In genomic region chr6:120301137-120301536, GRCm38 (mm10) we compare ENCODE assay signal across 9 mouse cellular contexts. TPM values are rescaled to one million over a fixed set of nuclear protein-coding genes. Genes with fewer than 3 reads are reported as not detected.
A peak's percentile ranks its signal among the peaks of the same experiment; 100 is the strongest.
DNase-seq lines count a peak whose midpoint lies in the region; ATAC-seq and TF ChIP-seq lines count a peak whose summit lies in the region.
"Had no signal": no experiment of that assay in that cellular context is flagged by ENCODE, and none has a peak within 500 bp of the region (broad histone marks: within the 10 kb centered on the region; RNA-seq: fewer than 3 reads in every experiment).

No protein-coding gene starts in this region.

- intact Hi-C loops in heart, adult 2 months (cut with DNase I): loop anchor here (1.0 kb wide), 1 partner anchor 79 kb away; no protein-coding TSS in a partner anchor
- intact Hi-C loops in left cerebral cortex, postnatal 14 days (cut with DNase I): loop anchor here (10.0 kb wide), 1 partner anchor 296 kb away; no protein-coding TSS in a partner anchor

- H3K4me3 ChIP-seq in heart, adult 2 months: no peak overlapping the region
- H3K4me3 ChIP-seq in intestine, postnatal 0 days (ENCODE audit: low read depth, low read length): no peak overlapping the region

- 0 out of 2 replicates have a peak, but pooled peaks cover 3% of the 10 kb centered on the region for H3K27me3 ChIP-seq in heart, adult 2 months (ENCODE audit: control insufficient read depth, insufficient read depth, low read length)
- H3K27me3 ChIP-seq in intestine, postnatal 0 days (replicated peaks; ENCODE audit: control insufficient read depth, insufficient read depth, low read length): no peaks in the 10 kb centered on the region

- DNase-seq in heart, adult 2 months: peak in 1 of 2 experiments; percentile 22
- DNase-seq in heart, adult 8-10 months (ENCODE audit: low spot score): no peak
- DNase-seq in MN1 (ENCODE audit: low spot score): peak; percentile 61
- DNase-seq in embryo, embryonic 9.5 days (ENCODE audit: extremely low spot score): peak; percentile 41
- peak; percentile 62 to 68 for DNase-seq in left cerebral cortex, postnatal 14 days (ENCODE audit: low spot score in 2 of 2)
- DNase-seq in retina, postnatal 1 day: peak; percentile 66

- no peaks in the 10 kb centered on the region for H3K79me2 ChIP-seq in heart, adult 2 months (replicated peaks; ENCODE audit: control insufficient read depth, insufficient read depth, low read length)

- H3K36me3 ChIP-seq in heart, adult 2 months (ENCODE audit: control insufficient read depth, insufficient read depth, low read length): no peaks in the 10 kb centered on the region
- H3K36me3 ChIP-seq in intestine, postnatal 0 days (ENCODE audit: control insufficient read depth, insufficient read depth): no peaks in the 10 kb centered on the region

- H3K4me1 ChIP-seq in heart, adult 2 months (ENCODE audit: control insufficient read depth, insufficient read depth, low read length): no peaks in the 10 kb centered on the region
- no peaks in the 10 kb centered on the region for H3K4me1 ChIP-seq in intestine, postnatal 0 days (replicated peaks; ENCODE audit: control insufficient read depth, insufficient read depth, low read length)

- no peak overlapping the region for H3K4me2 ChIP-seq in intestine, postnatal 0 days (replicated peaks; ENCODE audit: low read depth)

- no peak overlapping the region for H3K27ac ChIP-seq in heart, adult 2 months
- no peak overlapping the region for H3K27ac ChIP-seq in intestine, postnatal 0 days (ENCODE audit: low read depth, low read length)

- TF ChIP-seq CTCF in heart, adult 2 months (IDR thresholded peaks at IDR 0.05): peak; percentile 69
- peak; percentile 84 for TF ChIP-seq CTCF in intestine, postnatal 0 days (IDR thresholded peaks at IDR 0.05; ENCODE audit: low read depth)

- peak; percentile 51; the same call in 1 of the 2 replicates for ATAC-seq in intestine, postnatal 0 days
- no peak for ATAC-seq in inflammation-experienced regulatory T-cells, adult 6 months

- no peaks in the 10 kb centered on the region for H3K9me3 ChIP-seq in intestine, postnatal 0 days (ENCODE audit: control insufficient read depth)

- H3K9ac ChIP-seq in heart, adult 2 months (ENCODE audit: low read depth, low read length): no peak overlapping the region
- no peak overlapping the region for H3K9ac ChIP-seq in intestine, postnatal 0 days (ENCODE audit: low read depth, low read length)

- no peak for TF ChIP-seq EP300 in heart, adult 2 months (IDR thresholded peaks at IDR 0.05; ENCODE audit: insufficient read depth, low read depth, low read length)

- WGBS in heart, adult 2 months: 23% methylated on average over 6 of the region's 6 CpGs
- 13% methylated on average over 6 of the region's 6 CpGs for WGBS in intestine, postnatal 0 days

- no peak for TF ChIP-seq POLR2A in heart, adult 2 months (IDR thresholded peaks at IDR 0.05; ENCODE audit: insufficient read depth, low read depth, low read length)

RNA-seq across cellular contexts. Expression of gene B4galnt3, which starts 6.8 kb away (rescaled TPM):
- total RNA-seq in heart, adult 2 months (2021): under 1 TPM; 0.20 to 0.29 TPM
- polyA plus RNA-seq in heart, adult 2 months (2012; rRNA removed): 0.20 and 0.26 TPM in 2 replicates
- under 1 TPM; 0.09 to 0.47 (median 0.18) TPM for total RNA-seq in heart, adult 8-10 months (2022)
- polyA plus RNA-seq in intestine, postnatal 0 days (2015; fragmentation: Nextera tagmentation; extraction: Ambion mirVana): 0.95 and 1.1 TPM in 2 replicates
- total RNA-seq in left cerebral cortex, postnatal 14 days (2021): under 1 TPM; 0.40 TPM
- under 1 TPM in 1 of 3 experiments, not detected in 2; 0.19 TPM for polyA plus RNA-seq in inflammation-experienced regulatory T-cells, adult 6 months (2017; shearing (Covaris generic))

RNA-seq across cellular contexts. Expression of gene D330020A13Rik, which starts 7.0 kb away (rescaled TPM):
- not detected for total RNA-seq in heart, adult 2 months (2021)
- polyA plus RNA-seq in heart, adult 2 months (2012; rRNA removed): not detected in 2 replicates
- total RNA-seq in heart, adult 8-10 months (2022): not detected
- polyA plus RNA-seq in intestine, postnatal 0 days (2015; fragmentation: Nextera tagmentation; extraction: Ambion mirVana): 0.18 and 0.34 TPM in 2 replicates
- total RNA-seq in left cerebral cortex, postnatal 14 days (2021): not detected
- not detected for polyA plus RNA-seq in inflammation-experienced regulatory T-cells, adult 6 months (2017; shearing (Covaris generic))
- polyA plus RNA-seq: liver, embryonic 16.5 days had no signal
